Mouse (Mus musculus) CH12.LX (cell line): ENCODE data around the gene Lnx1. TPM values are rescaled to one million over a fixed set of nuclear protein-coding genes. Genes with fewer than 3 reads are reported as not detected.

Source experiments
- DNase-seq: peaks from one replicate; pipeline ENCODE4 v3.0.0-alpha.2; 2013; ENCODE audit errors: extremely low read depth
- H3K27ac ChIP-seq: 2 replicates; pipeline ENCODE4 v1.5.1; 2012; ENCODE audit warnings: low read depth, mild to moderate bottlenecking, control low read depth, moderate library complexity; ENCODE audit not compliant: insufficient read depth
- H3K27me3 ChIP-seq: replicated peaks from 2 replicates; pipeline ENCODE3; 2012; ENCODE audit warnings: inconsistent platforms
- H3K36me3 ChIP-seq, 2 experiments: replicated peaks in 1 of 2; 2 replicates each; pipeline versions ENCODE3 to v1.6.1; 2012; ENCODE audit warnings: inconsistent platforms in 1 of 2, low read length in 1 of 2, mild to moderate bottlenecking in 1 of 2, mixed read lengths in 1 of 2, moderate library complexity in 1 of 2; ENCODE audit not compliant: control insufficient read depth in 1 of 2, insufficient read depth in 1 of 2
- H3K4me1 ChIP-seq, 2 experiments: 2 replicates each; pipeline ENCODE4 v1.6.1; 2012; ENCODE audit warnings: inconsistent platforms in 1 of 2, moderate library complexity in 1 of 2; ENCODE audit not compliant: insufficient read depth in 2 of 2, control insufficient read depth in 1 of 2
- H3K4me2 ChIP-seq: 2 replicates; pipeline ENCODE4 v1.6.1; 2012; ENCODE audit warnings: low read depth, mild to moderate bottlenecking, control low read depth; ENCODE audit not compliant: poor library complexity, insufficient read depth, severe bottlenecking
- H3K4me3 ChIP-seq, 3 experiments: fragments of 150-350 bp in 1 of 3; sonication (generic) in 1 of 3; replicated peaks in 1 of 3; 2 replicates each; pipeline versions ENCODE3 to v1.5.1; 2011 to 2012; ENCODE audit warnings: low read depth in 2 of 3, low read length in 2 of 3, mild to moderate bottlenecking in 2 of 3, moderate library complexity in 2 of 3, control low read depth in 1 of 3, improper control_type of control experiment in 1 of 3, inconsistent platforms in 1 of 3, mixed read lengths in 1 of 3; ENCODE audit not compliant: poor library complexity in 1 of 3
- H3K79me2 ChIP-seq: replicated peaks from 2 replicates; pipeline ENCODE4 v1.6.1; 2012; ENCODE audit warnings: mild to moderate bottlenecking, moderate library complexity; ENCODE audit not compliant: control insufficient read depth, poor library complexity, insufficient read depth, severe bottlenecking; ENCODE audit errors: extremely low read depth
- H3K9ac ChIP-seq: 2 replicates; pipeline ENCODE4 v1.6.1; 2012; ENCODE audit warnings: low read depth, mild to moderate bottlenecking, control low read depth, moderate library complexity; ENCODE audit not compliant: insufficient read depth
- H3K9me3 ChIP-seq: replicated peaks from 2 replicates; pipeline ENCODE3; 2012; ENCODE audit warnings: low read length, inconsistent platforms, mixed read lengths
- BHLHE40 ChIP-seq: IDR thresholded peaks from 2 replicates; pipeline ENCODE4 v1.6.1; 2011; ENCODE audit warnings: mild to moderate bottlenecking, low read depth, low read length, improper control_type of control experiment
- CHD2 ChIP-seq: IDR thresholded peaks from 2 replicates; pipeline ENCODE4 v1.6.1; 2011; ENCODE audit warnings: low read length, improper control_type of control experiment
- E2F4 ChIP-seq: IDR thresholded peaks from 2 replicates; pipeline ENCODE4 v1.6.1; 2011; ENCODE audit warnings: low read depth, low read length, improper control_type of control experiment; ENCODE audit not compliant: insufficient replicate concordance
- EP300 ChIP-seq: IDR thresholded peaks from 2 replicates; pipeline ENCODE4 v1.6.1; 2011; ENCODE audit warnings: low read length, improper control_type of control experiment
- GABPA ChIP-seq: IDR thresholded peaks from 2 replicates; pipeline ENCODE4 v1.6.1; 2012; ENCODE audit warnings: low read depth, low read length, improper control_type of control experiment, inconsistent platforms; ENCODE audit not compliant: insufficient replicate concordance
- HCFC1 ChIP-seq: IDR thresholded peaks from 2 replicates; pipeline ENCODE4 v1.6.1; 2012; ENCODE audit warnings: low read depth, mild to moderate bottlenecking, inconsistent platforms, low read length, improper control_type of control experiment
- IRF4 ChIP-seq: IDR thresholded peaks from 2 replicates; pipeline ENCODE4 v1.6.1; 2014; ENCODE audit warnings: low read depth, mild to moderate bottlenecking, inconsistent platforms, low read length, improper control_type of control experiment
- JUND ChIP-seq: conservative IDR thresholded peaks from 2 replicates; pipeline ENCODE4 v1.6.1; 2011; ENCODE audit warnings: low read depth, low read length, improper control_type of control experiment
- KAT2A ChIP-seq: IDR thresholded peaks from 2 replicates; pipeline ENCODE4 v1.6.1; 2012; ENCODE audit warnings: low read length, improper control_type of control experiment, inconsistent platforms; ENCODE audit not compliant: insufficient replicate concordance
- MAX ChIP-seq: IDR thresholded peaks from 2 replicates; pipeline ENCODE4 v1.6.1; 2011; ENCODE audit warnings: low read length, improper control_type of control experiment
- MAZ ChIP-seq: IDR thresholded peaks from 2 replicates; pipeline ENCODE4 v1.6.1; 2012; ENCODE audit warnings: low read depth, mild to moderate bottlenecking, inconsistent platforms, low read length, improper control_type of control experiment, moderate library complexity
- MEF2A ChIP-seq: IDR thresholded peaks from 2 replicates; pipeline ENCODE4 v1.6.1; 2014; ENCODE audit warnings: low read depth, mild to moderate bottlenecking, inconsistent platforms, low read length, improper control_type of control experiment, borderline replicate concordance
- MYC ChIP-seq: IDR thresholded peaks from 2 replicates; pipeline ENCODE4 v1.6.1; 2011; ENCODE audit warnings: low read depth, mild to moderate bottlenecking, improper control_type of control experiment, low read length
- PAX5 ChIP-seq: IDR thresholded peaks from 2 replicates; pipeline ENCODE4 v1.6.1; 2012; ENCODE audit warnings: low read length, inconsistent platforms, mixed read lengths
- RCOR1 ChIP-seq: conservative IDR thresholded peaks from 2 replicates; pipeline ENCODE4 v1.6.1; 2012; ENCODE audit warnings: low read depth, mild to moderate bottlenecking, inconsistent platforms, low read length, improper control_type of control experiment
- SIN3A ChIP-seq: IDR thresholded peaks from 2 replicates; pipeline ENCODE4 v1.6.1; 2012; ENCODE audit warnings: low read length, improper control_type of control experiment, inconsistent platforms
- SMC3 ChIP-seq: IDR thresholded peaks from 2 replicates; pipeline ENCODE4 v1.6.1; 2011; ENCODE audit warnings: low read depth, low read length, improper control_type of control experiment
- TBP ChIP-seq: conservative IDR thresholded peaks from 2 replicates; pipeline ENCODE4 v1.6.1; 2011; ENCODE audit warnings: low read depth, low read length, improper control_type of control experiment
- TCF12 ChIP-seq: IDR thresholded peaks from 2 replicates; pipeline ENCODE4 v1.6.1; 2014; ENCODE audit warnings: low read depth, mild to moderate bottlenecking, inconsistent platforms, low read length, improper control_type of control experiment
- USF1 ChIP-seq: IDR thresholded peaks from 2 replicates; pipeline ENCODE4 v1.6.1; 2014; ENCODE audit warnings: low read depth, mild to moderate bottlenecking, inconsistent platforms, low read length, improper control_type of control experiment
- ZC3H11A ChIP-seq: IDR thresholded peaks from 2 replicates; pipeline ENCODE4 v1.6.1; 2012; ENCODE audit warnings: low read depth, mild to moderate bottlenecking, inconsistent platforms, low read length, improper control_type of control experiment
- ZKSCAN1 ChIP-seq: IDR thresholded peaks from 2 replicates; pipeline ENCODE4 v1.6.1; 2012; ENCODE audit warnings: low read depth, inconsistent platforms, low read length, improper control_type of control experiment, borderline replicate concordance
- ZMIZ1 ChIP-seq: IDR thresholded peaks from 2 replicates; pipeline ENCODE4 v1.6.1; 2012; ENCODE audit warnings: low read depth, mild to moderate bottlenecking, inconsistent platforms, low read length, improper control_type of control experiment
- dilution Hi-C: fragments of 300-500 bp; cut with MboI; formaldehyde crosslinking; loops from 2 replicates; pipeline ENCODE4 v1.14.3; 2020; ENCODE audit warnings: low sequenced_read_pairs; ENCODE audit not compliant: extremely low pct_unique_long_range_greater_than_20kb, extremely low pct_ligation_motif_present
- in situ Hi-C: fragments of 300-500 bp; cut with MboI; formaldehyde crosslinking; loops from 3 replicates; pipeline ENCODE4 v1.14.3; 2019; ENCODE audit warnings: low sequenced_read_pairs, low pct_ligation_motif_present, low pct_unique_long_range_greater_than_20kb, mixed read lengths
- polyA plus RNA-seq: library from polyadenylated mRNA; unstranded; fragments of >175 nt; gene quantifications from 2 replicates; pipeline ENCODE4 v1.2.1, GENCODE M21; 2012; ENCODE audit warnings: low read depth; ENCODE audit not compliant: insufficient read length
- total RNA-seq, 2 experiments: library from RNA; depleted of rRNA; stranded (reverse); fragments of 300-350 nt in 1 of 2; fragments of >200 nt in 1 of 2; gene quantifications; 2 replicates each; pipeline ENCODE4 v1.2.3; 2012 to 2014

Lnx1 gene
- total and polyA plus RNA-seq, 3 experiments: 0.08 to 0.26 (median 0.16) TPM

DNA sequence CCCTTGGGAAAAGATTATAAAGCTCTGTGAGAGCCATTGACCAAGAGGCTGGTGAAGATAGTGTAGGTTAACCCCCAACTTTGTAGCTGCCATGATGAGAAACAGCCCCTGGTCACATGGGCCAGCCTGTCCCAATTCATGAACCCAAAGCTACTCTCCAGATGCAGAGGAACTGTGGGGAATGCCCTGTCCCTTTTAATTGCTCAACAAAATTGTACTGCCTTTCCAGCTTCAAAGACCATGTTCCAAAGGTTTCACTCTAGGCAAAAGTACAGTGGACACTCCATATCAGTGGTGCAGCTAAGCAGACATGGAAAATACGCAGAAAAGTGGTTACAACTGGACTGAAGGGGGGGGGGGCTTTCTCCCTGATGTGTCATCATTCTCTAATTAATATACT, 53.6 kb downstream of the Lnx1 start:
- no peak overlapping the region for H3K27ac ChIP-seq
- no peak overlapping the region for H3K9ac ChIP-seq
- H3K4me1 ChIP-seq: no peaks in the 10 kb centered on the region
- no peak for TF ChIP-seq PAX5
- no peak for TF ChIP-seq HCFC1
- TF ChIP-seq EP300: no peak
- no peak for TF ChIP-seq USF1
- TF ChIP-seq KAT2A: no peak
- TF ChIP-seq RCOR1: no peak
- TF ChIP-seq JUND: no peak
- no peak for TF ChIP-seq SIN3A
- no peak for TF ChIP-seq MAZ
- TF ChIP-seq IRF4: no peak
- TF ChIP-seq E2F4: no peak
- no peak for TF ChIP-seq MEF2A
- no peak for TF ChIP-seq ZC3H11A
- in situ Hi-C loops: loop anchor here (25.0 kb wide), 1 partner anchor 513 kb away; the partner anchor contains the start of gene Pdgfra
- H3K4me3 ChIP-seq: no peak overlapping the region
- H3K79me2 ChIP-seq: no peaks in the 10 kb centered on the region
- H3K4me2 ChIP-seq: no peak overlapping the region
- no peaks in the 10 kb centered on the region for H3K27me3 ChIP-seq
- H3K9me3 ChIP-seq: no peaks in the 10 kb centered on the region
- no peak for DNase-seq
- dilution Hi-C loops: no loop called here
- H3K36me3 ChIP-seq: no peaks in the 10 kb centered on the region

- no peak overlapping the region for H3K4me3 ChIP-seq
- H3K27ac ChIP-seq: no peak overlapping the region
- DNase-seq: no peak
- H3K27me3 ChIP-seq: no peaks in the 10 kb centered on the region
- no peak overlapping the region for H3K4me2 ChIP-seq
- TF ChIP-seq SMC3 (no peak), JUND (no peak), BHLHE40 (no peak), MAX (no peak), TCF12 (no peak), CHD2 (no peak), GABPA (no peak), ZC3H11A (no peak), RCOR1 (no peak), E2F4 (no peak), ZMIZ1 (no peak), EP300 (no peak), MAZ (no peak), MYC (no peak), USF1 (no peak), ZKSCAN1 (no peak), TBP (no peak)
- no peaks in the 10 kb centered on the region for H3K9me3 ChIP-seq
- no peaks in the 10 kb centered on the region for H3K79me2 ChIP-seq
- no peak overlapping the region for H3K9ac ChIP-seq
- H3K4me1 ChIP-seq: no peaks in the 10 kb centered on the region
- dilution Hi-C loops (no loop called here), in situ Hi-C loops (loop anchor here (25.0 kb wide), 1 partner anchor 514 kb away; the partner anchor contains the start of gene Pdgfra)
- no peaks in the 10 kb centered on the region for H3K36me3 ChIP-seq
These were observed 54.5 kb downstream of the Lnx1 start for GRCm38 (mm10) chr5:74648216-74648615.
